Mouse (Mus musculus) right cerebral cortex, adult 2 months (tissue): ENCODE data around the gene Nrbp1.

Experiments
- DNase-seq, 2 experiments: peaks; one replicate each; pipeline ENCODE4 v3.0.0; 2021 to 2022; ENCODE audit warnings: low spot score in 2 of 2

Nrbp1 gene

DNA sequence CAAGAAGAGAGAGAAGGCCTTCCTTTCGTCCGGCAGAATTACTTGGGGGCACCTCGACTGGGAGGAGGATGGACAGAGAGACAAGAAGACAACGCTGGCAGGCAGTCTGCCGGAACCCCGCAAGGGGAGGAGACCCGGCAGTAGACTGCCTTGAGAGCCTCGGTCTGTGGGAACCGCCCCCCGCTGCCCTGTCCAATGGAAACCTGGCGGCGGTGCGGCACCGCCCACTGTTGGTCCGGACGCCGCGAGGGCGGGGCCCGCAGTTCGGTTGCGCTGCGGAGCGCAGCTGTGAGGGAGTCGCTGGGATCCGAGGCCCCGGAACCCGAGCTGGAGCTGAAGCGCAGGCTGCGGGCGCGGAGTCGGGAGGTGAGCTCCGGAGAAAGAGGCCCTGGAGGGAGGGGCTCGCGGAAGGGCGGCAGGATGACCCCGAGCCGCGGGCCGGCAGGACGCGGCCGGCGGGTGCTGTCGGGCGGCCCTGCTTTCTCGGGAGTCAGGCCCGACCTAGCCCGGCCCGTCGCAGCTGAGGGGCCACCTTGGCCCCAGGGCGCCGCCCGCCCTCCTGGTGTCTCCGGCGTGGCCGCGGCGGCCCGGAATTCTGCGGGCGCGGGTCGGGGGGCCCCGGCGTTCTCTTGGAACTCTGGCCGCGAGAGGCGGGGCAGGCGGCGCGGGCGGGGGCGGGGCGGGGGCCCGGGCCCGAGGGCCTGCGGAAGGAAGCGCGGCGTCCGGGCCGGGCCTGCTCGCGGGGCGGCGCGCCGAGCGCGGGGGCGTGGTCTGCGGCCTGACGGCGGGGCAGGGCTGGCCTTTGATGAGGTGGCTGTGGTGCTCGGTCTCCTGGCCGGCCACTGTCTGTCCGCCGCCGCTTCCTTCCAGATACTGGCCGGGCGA, at the start of gene Nrbp1, which contains the start of gene Gm9970:
TSS of gene Nrbp1 (plus strand) at position 228 of the 885 bp plus-strand sequence.
TSS of gene Gm9970 (minus strand) at position 596 of the 885 bp plus-strand sequence.
- peak; percentile 93 to 95 for DNase-seq

DNA sequence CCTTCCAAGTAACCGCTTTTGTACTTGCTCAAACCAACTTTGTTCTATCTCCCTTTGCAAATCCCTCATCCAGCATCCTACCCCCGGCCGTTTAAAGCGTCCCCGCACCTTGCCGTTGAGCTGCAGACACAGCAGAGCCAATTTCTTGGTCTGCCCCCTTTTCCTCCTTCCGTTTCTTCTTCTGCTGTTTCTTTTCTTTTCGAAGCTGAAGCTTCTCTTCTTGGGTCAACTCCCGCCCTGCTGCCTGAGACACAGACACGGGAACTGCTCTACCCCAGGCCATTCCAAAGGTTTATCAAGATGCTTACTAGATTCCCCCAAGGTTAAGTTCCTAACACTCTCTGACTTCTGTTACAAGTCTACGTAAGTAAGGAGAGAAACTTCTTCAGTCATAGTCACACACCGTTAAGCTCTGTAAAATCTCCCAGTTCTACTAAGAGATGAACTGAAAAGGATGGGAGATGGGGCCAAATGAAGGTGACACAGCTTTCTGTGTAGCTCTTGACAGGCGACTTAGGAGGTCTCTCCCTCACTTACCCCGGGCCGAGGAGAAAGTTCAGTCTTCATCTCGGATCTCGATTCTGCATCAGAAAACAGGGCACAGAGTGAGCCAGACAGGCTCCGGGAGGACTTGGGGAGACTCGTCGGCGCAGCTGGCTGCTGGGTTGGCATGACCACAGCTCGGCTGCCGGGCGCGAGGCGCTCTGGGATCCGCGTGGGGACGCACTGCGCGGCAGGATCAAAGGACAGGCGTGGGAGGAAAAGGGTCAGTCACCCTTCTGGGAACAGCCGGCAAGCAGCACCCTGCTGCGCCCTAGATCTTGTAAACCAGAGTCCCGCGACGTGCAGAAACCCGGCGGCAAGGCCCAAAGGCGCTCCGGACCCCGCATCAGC, 48.4 kb upstream of the Nrbp1 start:
- DNase-seq: no peak

DNA sequence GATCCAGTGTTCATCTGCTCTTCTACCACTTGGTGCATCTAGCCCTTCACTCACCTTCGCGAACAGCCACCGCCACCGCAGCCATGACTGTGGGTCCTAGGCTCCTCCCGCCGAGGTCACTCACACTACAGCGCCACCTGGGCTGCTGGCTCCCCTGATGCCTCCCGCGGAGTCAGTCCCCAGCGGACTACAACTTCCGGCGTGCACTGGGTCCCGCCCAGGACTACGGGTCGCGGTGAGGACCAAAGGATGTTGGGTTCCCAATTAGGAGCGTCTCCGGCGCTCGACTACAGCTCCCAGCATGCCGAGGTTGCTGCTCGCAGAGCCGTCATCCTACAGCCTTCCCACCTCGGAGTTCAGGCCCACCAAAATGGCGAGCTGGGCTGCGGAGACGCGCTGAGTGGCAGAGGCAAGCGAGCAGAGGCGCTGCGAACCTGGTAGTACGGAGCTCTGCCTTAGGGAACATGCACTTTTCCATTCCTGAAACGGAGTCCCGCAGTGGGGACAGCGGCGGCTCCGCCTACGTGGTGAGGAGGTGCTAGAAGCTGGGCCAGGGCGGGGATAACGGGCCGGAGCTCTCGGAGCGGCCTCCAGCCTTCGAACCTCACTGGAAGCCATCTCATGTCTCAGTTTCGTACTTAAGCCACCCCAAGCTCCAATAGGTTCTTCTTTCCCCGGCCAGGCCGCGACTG, 47.6 kb upstream of the Nrbp1 start, which contains the start of the genes Snx17 and Eif2b4:
TSS of gene Snx17 (plus strand) at position 289 of the 692 bp plus-strand sequence.
TSS of gene Eif2b4 (minus strand) at position 492 of the 692 bp plus-strand sequence.
- peak; percentile 100 for DNase-seq

DNA sequence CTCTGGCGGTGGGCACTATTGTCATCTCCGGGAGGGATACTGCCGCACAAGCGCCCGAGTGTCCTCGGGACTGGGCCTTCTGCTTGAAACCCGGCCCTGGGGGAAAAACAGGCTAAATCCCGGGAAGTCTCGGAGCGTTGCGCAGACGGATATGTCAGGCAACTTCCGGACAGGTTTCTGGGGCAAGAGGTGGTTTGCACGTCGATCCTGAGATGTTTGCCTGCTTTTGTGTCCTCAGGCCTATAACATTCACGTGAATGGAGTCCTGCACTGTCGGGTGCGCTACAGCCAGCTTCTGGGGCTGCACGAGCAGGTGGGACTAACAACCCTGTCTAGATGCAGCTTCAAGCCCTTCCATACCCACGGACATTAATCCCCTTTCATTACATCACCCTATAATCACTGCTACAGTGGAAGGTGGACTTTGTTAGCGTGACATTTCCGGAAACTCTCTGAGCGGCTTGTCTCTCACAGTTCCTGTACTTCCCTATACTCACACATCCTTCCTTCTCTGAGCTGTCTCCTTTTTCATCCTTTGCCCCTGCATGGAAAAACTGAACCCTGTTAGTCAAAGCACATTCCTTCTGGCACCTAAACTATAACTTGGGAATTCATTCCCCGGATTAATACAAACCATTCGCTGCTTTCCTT, 46.9 kb upstream of the Nrbp1 start:
- DNase-seq: no peak

DNA sequence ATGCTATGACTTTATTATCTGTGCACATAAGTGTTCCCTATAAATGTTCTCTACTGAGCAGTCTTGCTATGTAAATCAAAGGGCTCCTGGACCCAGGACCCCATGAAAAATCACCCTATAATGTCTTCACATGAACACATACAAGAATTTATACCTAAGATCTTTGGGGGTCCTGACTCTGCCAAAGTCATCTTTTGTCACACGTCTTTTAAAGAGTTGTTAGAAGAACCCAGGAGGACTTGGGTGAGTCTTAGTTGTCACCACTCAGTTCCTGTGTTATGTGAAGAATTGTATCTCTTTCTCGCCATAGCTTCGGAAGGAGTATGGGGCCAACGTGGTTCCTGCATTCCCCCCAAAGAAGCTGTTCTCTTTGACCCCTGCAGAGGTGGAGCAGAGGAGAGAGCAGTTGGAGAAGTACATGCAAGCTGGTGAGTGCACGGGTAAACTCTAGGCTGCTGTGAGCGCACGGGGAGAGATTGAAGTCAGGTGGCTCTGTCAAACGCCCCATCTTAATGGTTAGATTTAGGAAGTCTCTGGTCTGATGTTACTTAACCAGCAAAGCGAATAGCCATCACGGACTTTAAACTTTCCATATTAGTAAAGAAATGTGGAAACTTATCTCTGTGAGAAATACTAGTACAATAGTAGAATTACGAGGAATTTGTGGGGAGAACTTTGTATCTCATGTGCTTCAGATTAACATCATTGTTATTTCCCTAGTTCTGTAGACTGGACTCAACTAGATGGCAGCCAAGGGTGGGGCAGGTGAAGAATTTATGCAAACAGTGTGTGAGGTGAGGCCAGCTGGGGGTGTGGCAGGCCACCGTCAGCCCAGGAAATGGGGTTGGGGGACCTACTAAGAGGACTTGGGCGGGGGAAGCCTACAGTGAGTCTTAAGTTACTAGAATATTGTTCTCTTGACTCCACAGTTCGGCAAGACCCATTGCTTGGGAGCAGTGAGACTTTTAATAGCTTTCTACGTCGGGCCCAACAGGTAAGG, 45.9 kb upstream of the Nrbp1 start:
- no peak for DNase-seq

DNA sequence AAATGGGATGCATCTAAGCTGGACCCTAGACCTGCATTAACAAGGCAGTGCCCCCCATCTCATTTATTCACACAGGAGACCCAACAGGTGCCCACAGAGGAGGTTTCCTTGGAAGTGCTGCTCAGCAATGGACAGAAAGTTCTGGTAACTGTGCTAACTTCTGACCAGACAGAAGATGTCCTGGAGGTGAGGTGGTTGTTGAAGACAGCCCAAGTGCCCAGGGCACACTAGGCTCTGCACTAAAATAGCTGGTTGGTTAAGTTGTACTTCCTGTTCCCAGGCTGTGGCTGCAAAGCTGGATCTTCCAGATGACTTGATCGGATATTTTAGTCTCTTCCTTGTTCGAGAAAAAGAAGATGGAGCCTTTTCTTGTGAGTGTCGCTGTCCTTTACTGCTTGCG, 45.0 kb upstream of the Nrbp1 start:
- DNase-seq: no peak

DNA sequence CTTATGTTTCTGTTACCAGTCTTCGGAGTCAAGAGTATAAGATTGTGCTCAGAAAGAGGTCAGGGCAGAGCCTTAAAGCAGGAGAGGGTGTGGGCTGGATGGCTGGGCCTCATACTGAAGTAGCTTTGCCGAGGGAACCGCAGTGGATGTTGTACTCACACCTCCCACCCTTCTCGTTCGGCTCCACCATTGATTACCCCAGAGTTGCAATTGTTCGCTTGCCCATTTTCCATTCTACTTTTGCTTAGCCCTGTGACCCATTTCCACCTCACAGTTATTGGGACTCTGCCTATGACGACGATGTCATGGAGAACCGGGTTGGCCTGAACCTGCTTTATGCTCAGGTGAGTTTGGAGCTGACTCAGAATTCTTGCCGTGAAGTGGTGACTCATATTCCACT, 44.5 kb upstream of the Nrbp1 start:
- DNase-seq: no peak

DNA sequence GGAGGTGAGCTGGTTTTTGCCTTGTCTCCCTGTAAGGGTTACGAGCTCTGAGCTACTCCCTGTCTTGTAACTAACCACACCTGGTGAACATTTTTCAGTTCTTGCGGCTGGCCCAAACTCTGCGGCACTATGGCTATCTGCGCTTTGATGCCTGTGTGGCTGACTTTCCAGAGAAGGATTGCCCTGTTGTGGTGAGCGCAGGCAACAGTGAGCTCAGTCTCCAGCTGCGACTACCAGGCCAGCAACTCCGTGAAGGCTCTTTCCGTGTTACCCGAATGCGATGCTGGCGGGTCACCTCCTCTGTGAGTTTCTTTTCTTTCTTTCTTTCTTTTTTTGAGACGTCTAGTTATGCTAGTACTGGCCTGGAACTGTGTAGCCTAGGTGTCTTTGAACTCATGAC, 43.6 kb upstream of the Nrbp1 start:
- DNase-seq: no peak

GRCm38 (mm10) chr5:31198170-31198569, 42.5 kb upstream of the Nrbp1 start:
- DNase-seq: no peak

DNA sequence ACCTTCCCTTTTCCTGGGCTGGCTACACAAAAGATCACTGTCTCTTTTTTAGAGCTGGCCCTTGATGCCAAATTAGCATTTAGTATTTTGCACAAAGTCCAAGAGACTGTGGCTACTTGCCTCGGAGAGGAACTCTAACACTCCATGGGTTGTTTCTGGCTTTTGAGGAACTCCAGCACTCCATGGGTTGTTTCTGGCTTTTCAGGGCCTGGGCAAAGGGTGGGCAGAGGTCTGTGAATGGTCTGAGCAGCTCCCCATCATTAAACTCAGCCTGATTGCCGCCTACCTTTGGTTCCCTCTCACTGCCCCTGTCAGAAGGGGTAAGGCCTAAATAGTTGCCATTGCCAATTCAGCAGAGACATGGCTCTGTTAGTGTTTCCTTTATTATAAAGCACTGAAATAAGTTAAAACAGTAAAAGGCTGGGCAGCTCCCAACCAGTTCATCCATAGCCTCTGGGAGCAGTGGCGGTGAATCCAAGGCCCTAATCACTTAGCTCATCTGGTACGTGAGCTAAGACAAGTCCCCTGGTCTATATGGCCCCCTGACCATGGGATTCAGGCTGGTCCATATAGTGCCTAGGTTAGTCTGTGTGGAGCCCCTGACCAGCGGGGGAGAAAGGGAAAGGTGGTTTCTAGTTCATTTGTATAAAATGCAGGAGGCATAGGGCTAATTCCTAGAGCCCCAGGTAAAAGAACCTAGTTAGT, 41.9 kb upstream of the Nrbp1 start:
- no peak for DNase-seq

- no peak for DNase-seq
Observed at GRCm38 (mm10) chr5:31199321-31199892, 41.3 kb upstream of the Nrbp1 start.

DNA sequence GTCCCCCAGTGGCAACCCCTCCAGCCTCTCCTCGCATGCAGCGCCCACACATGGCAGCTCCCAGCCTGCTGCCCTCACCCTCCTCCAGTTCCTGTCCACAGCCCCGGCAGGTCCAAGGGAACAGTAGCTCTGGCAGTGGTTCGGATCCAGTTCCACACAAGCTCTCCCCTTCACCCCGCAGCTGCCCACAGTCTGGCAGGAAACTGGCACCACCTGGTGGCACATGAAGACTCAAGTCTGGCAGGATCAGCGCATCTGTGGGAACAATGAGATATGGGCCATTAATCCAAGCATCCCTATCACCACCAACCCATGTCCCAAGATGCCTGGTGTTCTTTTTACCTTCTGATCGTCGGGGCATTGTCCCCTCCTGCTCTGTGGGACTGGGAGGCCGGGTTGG, 40.8 kb upstream of the Nrbp1 start:
- no peak for DNase-seq

- DNase-seq: no peak
Observed at GRCm38 (mm10) chr5:31200327-31200768, 40.3 kb upstream of the Nrbp1 start.

- DNase-seq: no peak
Observed at GRCm38 (mm10) chr5:31201042-31201741, 39.5 kb upstream of the Nrbp1 start.

- DNase-seq: peak; percentile 97 to 98
Observed at GRCm38 (mm10) chr5:31201742-31202590, 38.7 kb upstream of the Nrbp1 start, which contains the start of gene Zfp513. Gene Zfp513 (minus strand): TSS chr5:31202303.

DNA sequence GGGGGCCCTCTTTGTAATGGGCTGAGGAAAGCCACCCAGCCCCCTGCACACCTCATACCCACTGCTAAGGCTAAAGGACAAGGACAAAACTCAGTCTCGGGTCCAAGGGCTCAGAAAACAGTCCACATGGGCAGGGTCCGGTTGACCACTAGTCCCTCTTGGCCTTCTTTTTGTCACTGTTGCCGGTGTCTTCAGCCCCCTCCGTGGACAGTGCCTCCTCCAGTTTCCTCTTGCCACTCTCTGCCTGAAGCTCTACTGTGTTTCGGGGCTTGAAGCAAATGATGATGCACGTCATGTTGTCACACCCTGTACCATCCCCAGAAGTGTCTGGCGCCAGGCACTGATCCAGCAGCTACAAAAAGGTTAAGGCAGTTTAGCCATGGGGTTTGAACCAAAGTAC, 37.7 kb upstream of the Nrbp1 start:
- no peak for DNase-seq

- no peak for DNase-seq
Observed at GRCm38 (mm10) chr5:31203866-31204265, 36.8 kb upstream of the Nrbp1 start.
